Mouse (Mus musculus): ENCODE measurements around the gene Mapkap1. TPM values are rescaled to one million over a fixed set of nuclear protein-coding genes. Genes with fewer than 3 reads are reported as not detected.

Gene Mapkap1
- total and polyA plus RNA-seq, 2 experiments from 2014 or later = 60.3 to 87.6 TPM

DNA sequence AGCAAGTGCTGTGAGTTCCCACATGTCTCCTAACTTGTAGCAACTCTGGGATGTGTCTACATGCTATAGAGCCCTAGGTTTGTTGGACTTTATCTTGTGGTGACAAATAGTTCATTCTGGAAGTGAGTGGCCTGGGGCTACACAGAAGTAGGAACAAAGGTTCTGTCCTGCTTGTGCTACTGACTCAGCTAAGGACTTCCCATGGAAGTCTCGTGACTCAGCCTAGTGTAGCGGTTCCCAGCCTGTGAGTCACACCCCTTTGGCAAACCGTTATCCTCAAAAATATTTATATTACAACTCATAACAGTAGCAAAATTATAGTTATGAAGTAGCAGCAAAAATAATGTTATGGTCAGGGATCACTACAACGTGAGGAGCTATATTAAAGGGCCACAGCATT lies 202.9 kb downstream of the Mapkap1 start:
- Histone ChIP-seq H3K27ac (ENCODE audit: low read depth) (no peak overlapping the region), H3K36me3 (replicated peaks; ENCODE audit: control insufficient read depth, insufficient read depth, low read length) (peaks cover 3% of the 10 kb centered on the region; the same call in 1 of the 2 replicates), H3K27me3 (ENCODE audit: control insufficient read depth, insufficient read depth, low read length) (no peaks in the 10 kb centered on the region), H3K4me3 (ENCODE audit: low read depth, low read length) (no peak overlapping the region), H3K9me3 (replicated peaks; ENCODE audit: control insufficient read depth, low read length) (no peaks in the 10 kb centered on the region), H3K4me2 (ENCODE audit: low read depth, low read length) (no peak overlapping the region), H3K4me1 (ENCODE audit: control insufficient read depth, insufficient read depth) (no peaks in the 10 kb centered on the region), H3K9ac (replicated peaks; ENCODE audit: low read depth, low read length) (no peak overlapping the region)
- ATAC-seq (ENCODE audit: insufficient read depth, low read depth) = no peak
- no peak for TF ChIP-seq EP300 (IDR thresholded peaks at IDR 0.05; ENCODE audit: low read depth)
- no peak for TF ChIP-seq CTCF (IDR thresholded peaks at IDR 0.05; ENCODE audit: low read depth)
- WGBS = 78% methylated on average over 4 of the region's 4 CpGs
- DNase-seq (ENCODE audit: low spot score) = no peak

DNA sequence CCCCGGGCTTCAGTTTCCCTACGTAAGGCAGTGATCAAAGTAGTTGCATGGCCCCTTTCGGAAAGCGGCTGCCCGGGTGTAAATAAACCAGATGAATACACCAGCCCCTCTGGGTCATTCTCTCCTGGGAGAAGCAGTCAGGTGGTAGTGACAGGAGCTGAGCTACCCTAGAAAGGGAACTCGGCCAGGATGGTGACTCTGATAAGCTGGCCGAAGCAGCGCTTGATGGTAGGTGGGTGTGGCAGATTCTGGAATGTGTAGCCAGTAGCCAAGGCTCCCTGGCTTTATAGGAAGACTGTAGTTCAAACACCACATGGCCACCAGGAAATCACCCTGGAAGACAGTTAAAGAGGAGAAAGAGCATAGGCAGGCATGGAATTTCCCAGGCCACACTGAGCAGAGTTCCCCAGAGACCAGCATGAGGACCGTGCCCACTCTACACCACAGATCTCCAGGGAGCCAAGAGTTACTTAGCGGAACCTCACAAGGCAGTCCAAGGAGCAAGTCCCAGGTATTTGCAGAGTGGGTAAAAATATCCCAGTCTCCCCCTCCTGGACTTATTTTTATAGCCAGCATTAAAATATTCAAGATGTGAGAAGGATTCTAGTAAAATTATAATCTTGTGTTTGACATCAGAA lies 214.3 kb downstream of the Mapkap1 start:
- no peak overlapping the region for H3K9ac ChIP-seq (replicated peaks; ENCODE audit: low read depth, low read length)
- no peaks in the 10 kb centered on the region for H3K9me3 ChIP-seq (replicated peaks; ENCODE audit: control insufficient read depth, low read length)
- H3K27ac ChIP-seq (ENCODE audit: low read depth) = no peak overlapping the region
- H3K36me3 ChIP-seq (replicated peaks; ENCODE audit: control insufficient read depth, insufficient read depth, low read length) = 0 out of 2 replicates have a peak, but pooled peaks cover 21% of the 10 kb centered on the region
- DNase-seq (ENCODE audit: low spot score) = no peak
- H3K4me1 ChIP-seq (ENCODE audit: control insufficient read depth, insufficient read depth) = peaks cover 13% of the 10 kb centered on the region; the same call in 1 of the 2 replicates
- TF ChIP-seq EP300 (IDR thresholded peaks at IDR 0.05; ENCODE audit: low read depth) (no peak), CTCF (IDR thresholded peaks at IDR 0.05; ENCODE audit: low read depth) (no peak)
- WGBS = 48% methylated on average over 10 of the region's 10 CpGs
- H3K4me2 ChIP-seq (ENCODE audit: low read depth, low read length) = no peak overlapping the region
- no peaks in the 10 kb centered on the region for H3K27me3 ChIP-seq (ENCODE audit: control insufficient read depth, insufficient read depth, low read length)
- no peak overlapping the region for H3K4me3 ChIP-seq (ENCODE audit: low read depth, low read length)
- ATAC-seq (ENCODE audit: insufficient read depth, low read depth) = no peak; the same call in 1 of the 2 replicates

DNA sequence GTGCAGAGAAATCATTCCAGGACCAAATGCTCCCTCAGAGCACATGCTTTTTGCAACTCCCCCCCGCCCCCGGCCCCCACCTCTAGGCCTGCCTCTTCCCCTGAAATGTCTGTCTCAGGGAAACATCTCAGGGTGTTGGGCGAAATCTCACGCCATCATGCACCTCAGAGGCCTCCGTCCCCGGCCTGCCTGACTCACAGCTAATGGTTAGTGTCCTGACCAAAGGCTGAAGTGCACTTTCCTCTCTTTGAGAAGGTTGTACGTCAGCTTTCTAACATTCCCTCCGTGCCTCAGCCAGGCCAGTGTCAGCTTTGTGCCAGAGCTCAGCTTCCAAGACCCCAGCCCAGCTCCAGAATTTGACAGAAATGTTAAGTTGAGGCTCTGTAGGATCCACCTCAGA lies 214.9 kb downstream of the Mapkap1 start:
- no peak for ATAC-seq (ENCODE audit: insufficient read depth, low read depth)
- TF ChIP-seq CTCF (IDR thresholded peaks at IDR 0.05; ENCODE audit: low read depth) (no peak), EP300 (IDR thresholded peaks at IDR 0.05; ENCODE audit: low read depth) (no peak)
- Histone ChIP-seq H3K9ac (replicated peaks; ENCODE audit: low read depth, low read length) (no peak overlapping the region), H3K27ac (ENCODE audit: low read depth) (no peak overlapping the region), H3K9me3 (replicated peaks; ENCODE audit: control insufficient read depth, low read length) (no peaks in the 10 kb centered on the region), H3K4me1 (ENCODE audit: control insufficient read depth, insufficient read depth) (peaks cover 13% of the 10 kb centered on the region; the same call in 1 of the 2 replicates), H3K27me3 (ENCODE audit: control insufficient read depth, insufficient read depth, low read length) (no peaks in the 10 kb centered on the region), H3K4me2 (ENCODE audit: low read depth, low read length) (no peak overlapping the region), H3K36me3 (replicated peaks; ENCODE audit: control insufficient read depth, insufficient read depth, low read length) (0 out of 2 replicates have a peak, but pooled peaks cover 21% of the 10 kb centered on the region), H3K4me3 (ENCODE audit: low read depth, low read length) (no peak overlapping the region)
- WGBS = 75% methylated on average over 8 of the region's 8 CpGs
- DNase-seq (ENCODE audit: low spot score) = no peak

DNA sequence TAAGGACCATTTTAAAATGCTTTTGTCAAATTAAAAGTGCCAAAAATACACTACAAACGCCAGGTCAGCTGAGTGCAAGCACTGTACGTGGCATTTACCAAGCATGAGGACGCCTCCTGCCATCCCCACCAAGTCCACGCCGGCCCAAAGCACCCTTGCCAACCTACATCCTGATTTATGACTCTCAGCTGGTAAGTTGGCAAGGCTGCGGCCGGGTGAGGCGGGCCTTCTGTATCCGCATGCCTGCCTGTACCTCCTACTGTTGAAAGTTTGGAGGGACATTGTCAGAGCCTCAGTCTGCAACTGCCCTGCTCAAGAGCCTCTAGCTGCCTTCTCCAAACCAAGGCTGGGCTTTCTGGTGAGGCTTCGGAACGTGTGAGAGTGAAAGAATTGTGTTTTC lies 215.9 kb downstream of the Mapkap1 start:
- H3K4me1 ChIP-seq (ENCODE audit: control insufficient read depth, insufficient read depth) = peaks cover 11% of the 10 kb centered on the region; the same call in 1 of the 2 replicates
- H3K4me3 ChIP-seq (ENCODE audit: low read depth, low read length) = no peak overlapping the region
- ATAC-seq (ENCODE audit: insufficient read depth, low read depth) (no peak), DNase-seq (ENCODE audit: low spot score) (no peak)
- 0 out of 2 replicates have a peak, but pooled peaks cover 21% of the 10 kb centered on the region for H3K36me3 ChIP-seq (replicated peaks; ENCODE audit: control insufficient read depth, insufficient read depth, low read length)
- no peak overlapping the region for H3K4me2 ChIP-seq (ENCODE audit: low read depth, low read length)
- no peak overlapping the region for H3K9ac ChIP-seq (replicated peaks; ENCODE audit: low read depth, low read length)
- no peak overlapping the region for H3K27ac ChIP-seq (ENCODE audit: low read depth)
- H3K27me3 ChIP-seq (ENCODE audit: control insufficient read depth, insufficient read depth, low read length) = no peaks in the 10 kb centered on the region
- WGBS = 83% methylated on average over 11 of the region's 11 CpGs
- no peak for TF ChIP-seq CTCF (IDR thresholded peaks at IDR 0.05; ENCODE audit: low read depth)
- TF ChIP-seq EP300 (IDR thresholded peaks at IDR 0.05; ENCODE audit: low read depth) = no peak
- no peaks in the 10 kb centered on the region for H3K9me3 ChIP-seq (replicated peaks; ENCODE audit: control insufficient read depth, low read length)

DNA sequence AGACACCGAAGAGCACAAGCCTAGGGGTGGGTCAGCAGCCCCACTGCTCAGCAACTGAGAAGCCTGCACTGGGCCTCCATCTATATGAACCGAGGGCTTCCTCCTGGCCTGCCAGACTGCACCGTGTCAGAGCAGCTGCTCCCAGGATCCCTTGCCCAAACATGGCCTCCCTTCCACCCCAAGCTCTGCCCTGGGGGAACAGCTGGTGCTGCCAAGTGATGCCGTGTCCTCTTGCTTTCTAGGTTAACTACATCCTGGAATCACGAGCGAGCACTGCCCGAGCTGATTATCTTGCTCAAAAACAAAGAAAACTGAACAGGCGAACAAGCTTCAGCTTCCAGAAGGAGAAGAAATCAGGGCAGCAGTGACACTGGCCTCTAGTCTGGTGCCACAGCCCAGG lies 216.6 kb downstream of the Mapkap1 start:
- Histone ChIP-seq H3K9me3 (replicated peaks; ENCODE audit: control insufficient read depth, low read length) (no peaks in the 10 kb centered on the region), H3K36me3 (replicated peaks; ENCODE audit: control insufficient read depth, insufficient read depth, low read length) (0 out of 2 replicates have a peak, but pooled peaks cover 21% of the 10 kb centered on the region)
- 84% methylated on average over 8 of the region's 8 CpGs for WGBS

More for the DNA sequence above, 216.6 kb downstream of the Mapkap1 start:
- Histone ChIP-seq H3K4me3 (ENCODE audit: low read depth, low read length) (no peak overlapping the region), H3K27ac (ENCODE audit: low read depth) (no peak overlapping the region), H3K4me1 (ENCODE audit: control insufficient read depth, insufficient read depth) (peaks cover 5% of the 10 kb centered on the region; the same call in 1 of the 2 replicates), H3K27me3 (ENCODE audit: control insufficient read depth, insufficient read depth, low read length) (no peaks in the 10 kb centered on the region), H3K4me2 (ENCODE audit: low read depth, low read length) (no peak overlapping the region), H3K9ac (replicated peaks; ENCODE audit: low read depth, low read length) (no peak overlapping the region)
- no peak for DNase-seq (ENCODE audit: low spot score)
- TF ChIP-seq EP300 (IDR thresholded peaks at IDR 0.05; ENCODE audit: low read depth) (no peak), CTCF (IDR thresholded peaks at IDR 0.05; ENCODE audit: low read depth) (no peak)
- no peak for ATAC-seq (ENCODE audit: insufficient read depth, low read depth)
